Mouse (Mus musculus): ENCODE data around the gene Fgfr2.

Gene Fgfr2

DNA sequence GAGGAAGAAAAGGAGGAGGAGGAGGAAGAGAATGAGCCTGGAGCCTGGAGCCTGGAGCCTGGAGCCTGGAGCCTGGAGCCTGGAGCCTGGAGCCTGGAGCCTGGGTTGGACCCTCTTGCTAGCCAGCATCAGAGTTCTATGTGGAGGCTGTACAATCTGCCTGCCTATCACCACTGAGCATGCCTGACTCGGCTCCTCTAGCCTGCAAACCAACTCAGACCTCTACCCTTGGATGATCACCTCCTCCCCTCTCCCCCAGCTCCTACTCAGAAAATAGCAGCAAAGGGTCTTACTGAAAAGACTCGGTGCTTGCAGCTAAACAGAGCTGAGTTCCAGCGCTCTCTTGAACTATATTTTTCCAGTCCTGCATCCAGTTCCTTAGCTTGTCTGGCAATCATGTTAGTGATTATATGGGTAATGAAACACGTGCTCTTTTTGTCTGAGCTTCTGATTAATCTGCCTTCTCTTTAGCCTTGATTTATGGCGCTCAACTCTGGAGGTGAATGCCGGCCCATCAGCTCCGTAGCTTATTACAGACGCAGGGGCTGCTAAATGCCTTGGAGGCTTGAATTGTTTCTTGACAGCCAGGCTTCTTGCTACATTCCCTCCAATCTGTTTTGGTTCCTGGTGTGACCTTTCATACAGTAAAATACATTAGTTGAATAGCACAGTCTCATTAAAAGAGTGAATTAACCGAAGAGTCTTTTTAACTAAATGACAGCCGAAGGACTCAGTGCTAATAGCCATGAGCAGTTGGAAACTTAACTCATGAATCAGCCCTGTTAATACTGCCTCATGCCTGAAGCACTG, 1345.5 kb downstream of the Fgfr2 start:
- no peak for DNase-seq

DNA sequence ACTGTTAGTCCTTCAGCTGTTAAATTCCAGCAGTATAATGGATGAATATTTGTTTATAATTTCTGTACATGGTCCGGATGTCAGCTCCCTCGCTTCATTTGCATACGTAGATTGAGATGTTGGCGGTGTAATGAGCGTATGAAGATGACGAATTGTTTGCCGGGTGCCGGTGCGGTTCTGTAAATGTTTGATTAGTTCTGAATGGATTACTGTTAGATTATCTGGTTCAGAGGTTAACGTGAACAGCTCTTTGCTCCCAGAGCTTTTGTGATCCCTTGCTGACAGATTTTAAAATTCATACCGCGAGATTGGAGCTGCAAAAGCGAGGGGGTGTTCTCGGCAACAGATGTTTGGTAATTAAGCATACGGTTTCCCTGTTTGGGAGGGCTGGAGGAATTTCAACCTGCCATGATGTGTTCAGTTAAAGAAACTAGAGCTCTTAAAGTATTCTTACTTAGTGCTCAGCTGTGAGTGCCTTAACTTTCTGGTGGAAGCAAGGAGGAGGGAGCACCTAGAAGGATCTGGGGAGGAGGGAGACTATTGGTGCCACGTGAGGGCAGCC, 1346.9 kb downstream of the Fgfr2 start:
- DNase-seq: no peak

DNA sequence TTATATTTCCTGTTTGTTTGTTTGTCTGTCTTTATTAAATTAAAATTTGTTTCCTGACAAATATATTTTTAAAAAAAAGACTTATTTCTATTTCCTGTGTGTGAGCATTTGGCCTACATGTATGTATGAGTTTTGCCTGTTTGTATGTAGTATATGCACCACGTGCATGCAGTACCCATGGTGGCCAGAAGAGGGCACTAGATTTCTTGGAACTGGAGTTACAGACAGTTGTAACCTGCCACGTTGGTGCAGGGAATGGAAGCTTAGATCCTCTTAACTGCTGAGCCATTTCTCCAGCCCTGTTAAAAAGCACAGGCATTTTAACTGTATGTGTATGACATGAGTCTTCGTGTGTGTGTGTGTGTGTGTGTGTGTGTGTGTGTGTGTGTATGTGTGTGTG, 1365.2 kb downstream of the Fgfr2 start:
- no peak for DNase-seq

DNA sequence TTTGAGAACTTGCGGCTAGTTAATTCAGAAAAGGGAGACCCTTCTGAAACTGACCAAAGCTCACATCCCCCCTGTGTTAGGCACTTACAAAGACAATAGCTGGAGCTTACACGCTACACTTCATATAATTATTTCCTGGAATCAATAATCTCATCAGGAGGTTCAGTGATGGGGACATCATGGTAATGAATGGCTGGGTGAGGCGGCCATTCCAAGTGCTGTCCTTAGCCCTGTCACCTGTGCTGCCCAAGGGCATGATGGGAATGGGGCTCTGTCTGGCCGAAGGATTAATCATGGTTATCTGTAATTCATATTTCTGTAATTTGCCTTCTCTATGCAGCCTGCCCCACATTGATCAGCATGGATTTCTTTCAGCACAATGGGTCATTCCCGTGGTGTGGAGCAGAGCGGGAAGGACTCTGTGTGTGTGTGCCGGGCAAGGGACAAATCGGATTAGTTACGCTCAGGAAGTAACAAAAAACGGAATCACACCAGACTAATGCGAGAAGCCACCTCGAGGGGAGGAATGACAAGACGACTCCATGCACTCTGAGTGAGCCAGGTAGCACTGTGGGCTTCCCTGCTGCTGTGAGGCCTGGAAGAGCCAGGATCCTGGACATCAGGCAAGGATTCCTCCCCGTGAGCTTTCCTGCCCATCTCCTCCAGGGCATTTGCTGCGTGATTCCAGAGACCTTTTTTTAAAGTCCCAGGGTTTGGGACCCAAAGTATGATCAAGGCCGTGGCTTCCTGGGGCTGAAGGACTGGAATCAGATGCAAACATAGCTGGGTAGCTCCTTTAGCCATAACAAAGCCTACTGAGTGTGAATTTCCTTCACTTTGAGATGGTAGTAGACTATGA, 1375.8 kb downstream of the Fgfr2 start:
- peak in 1 of 2 experiments; percentile 13 for DNase-seq

DNA sequence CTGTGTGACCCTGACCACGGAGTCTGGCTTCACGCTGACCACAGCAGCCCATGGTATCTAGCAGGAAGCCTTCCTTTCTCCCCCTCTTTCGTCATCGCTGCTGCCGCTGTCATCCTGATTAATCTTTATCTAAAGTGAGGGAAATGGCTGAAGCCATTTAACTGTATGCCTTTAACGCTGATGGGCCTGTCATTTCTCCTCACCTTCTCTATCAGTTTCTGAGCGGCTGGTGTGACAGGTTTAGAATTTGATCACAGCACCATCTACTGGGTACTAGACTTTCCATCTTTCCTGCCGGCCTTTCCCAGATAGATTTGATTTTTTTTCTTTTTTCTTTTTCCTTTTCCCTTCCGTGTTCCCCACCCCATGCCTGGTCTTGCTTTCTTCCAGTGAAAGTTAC, 1376.4 kb downstream of the Fgfr2 start:
- peak; percentile 44 to 65 for DNase-seq

DNA sequence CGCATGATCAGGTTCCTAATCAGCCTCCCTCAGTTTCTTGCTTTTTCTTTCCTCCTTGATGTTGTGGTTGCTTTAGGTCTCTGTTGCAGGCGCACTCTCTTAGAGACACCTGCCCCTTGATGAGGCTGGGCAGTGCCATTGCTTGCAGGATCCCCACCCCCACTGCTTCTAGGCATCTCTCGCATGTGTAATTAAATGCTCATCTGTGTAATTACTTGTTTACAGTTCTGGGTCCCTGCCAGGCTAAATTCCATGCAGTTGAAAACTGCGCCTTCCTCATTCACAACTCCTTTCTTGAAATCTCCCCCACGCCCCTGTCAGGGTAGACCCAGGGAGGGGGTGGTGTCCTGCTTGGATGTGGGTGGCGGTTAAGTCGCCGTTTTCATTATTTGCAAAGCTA, 1380.0 kb downstream of the Fgfr2 start:
- DNase-seq: peak in 1 of 2 experiments; percentile 12

DNA sequence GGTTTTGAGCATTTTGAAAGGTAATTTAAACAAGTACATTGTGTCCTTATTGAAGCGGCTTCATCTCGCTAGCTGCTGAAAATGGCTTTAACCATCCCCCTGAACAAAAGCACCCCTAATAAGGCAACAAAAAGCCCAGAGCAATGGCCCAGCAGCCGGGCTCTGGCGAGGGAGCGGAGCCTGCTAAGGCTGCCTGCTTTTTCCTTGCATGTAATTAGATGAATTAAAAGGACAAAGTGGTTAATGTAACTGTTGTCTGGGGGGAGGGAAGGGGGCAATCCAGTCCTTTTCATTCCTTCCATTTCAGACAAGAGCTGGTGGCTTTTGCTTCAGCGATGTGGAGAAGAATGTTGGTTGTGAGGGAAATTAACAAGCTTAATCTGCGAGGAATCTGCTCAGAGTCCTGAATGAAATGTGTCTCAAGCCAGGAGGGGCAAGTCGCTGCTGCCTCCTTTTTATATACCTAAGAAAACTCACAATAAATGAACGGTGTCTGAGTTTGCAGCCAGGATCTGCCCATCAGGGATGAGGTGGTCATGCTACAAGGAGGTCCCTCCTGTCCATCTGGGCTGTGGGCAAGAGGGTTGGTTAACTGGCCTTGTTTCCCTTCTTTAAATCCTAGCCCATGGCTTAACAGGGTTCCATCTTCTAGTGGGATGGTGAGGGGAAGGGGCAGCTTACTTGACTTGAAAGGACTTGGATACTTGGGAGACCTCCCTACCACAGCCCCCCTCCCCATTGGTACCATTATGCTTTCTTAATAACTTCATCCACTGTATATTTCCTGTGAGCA, 1400.2 kb downstream of the Fgfr2 start:
- DNase-seq: no peak

DNA sequence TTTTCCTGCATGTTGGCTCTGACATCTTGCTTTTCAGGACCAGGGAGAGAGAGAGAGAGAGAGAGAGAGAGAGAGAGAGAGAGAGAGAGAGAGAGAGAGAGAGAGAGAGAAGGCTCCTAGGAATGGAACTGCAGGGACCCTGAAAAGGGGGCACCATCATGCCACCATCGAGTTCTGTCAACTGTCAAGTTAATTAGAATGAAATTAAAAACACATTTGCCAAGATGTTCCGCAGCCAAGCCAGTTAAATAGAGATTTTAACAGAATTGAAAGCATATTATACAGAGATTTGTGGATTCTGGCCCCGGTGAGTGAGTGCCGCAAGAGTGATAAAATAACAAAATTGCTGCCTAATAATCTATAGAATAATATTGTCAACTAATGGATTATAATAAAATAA, 1400.8 kb downstream of the Fgfr2 start:
- no peak for DNase-seq

DNA sequence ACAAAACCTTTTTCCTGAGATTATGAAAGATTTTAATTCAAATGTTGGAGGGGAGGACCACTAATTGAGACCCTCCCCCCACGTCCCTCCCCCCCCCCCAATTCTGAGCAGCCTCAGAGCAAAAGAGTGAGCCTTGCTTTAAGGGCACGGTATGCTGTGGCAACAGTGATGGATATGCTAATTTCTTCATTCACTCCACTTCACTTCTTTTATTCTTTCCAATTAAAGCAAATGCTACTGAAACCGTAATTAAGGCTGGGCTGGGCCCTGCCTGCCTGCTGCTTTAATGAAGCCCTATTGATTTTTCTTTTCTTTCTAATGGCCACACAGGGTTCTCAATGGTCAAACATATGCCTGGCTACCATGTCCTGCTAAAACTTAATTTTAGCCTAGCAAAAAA, 1404.9 kb downstream of the Fgfr2 start:
- DNase-seq: no peak

DNA sequence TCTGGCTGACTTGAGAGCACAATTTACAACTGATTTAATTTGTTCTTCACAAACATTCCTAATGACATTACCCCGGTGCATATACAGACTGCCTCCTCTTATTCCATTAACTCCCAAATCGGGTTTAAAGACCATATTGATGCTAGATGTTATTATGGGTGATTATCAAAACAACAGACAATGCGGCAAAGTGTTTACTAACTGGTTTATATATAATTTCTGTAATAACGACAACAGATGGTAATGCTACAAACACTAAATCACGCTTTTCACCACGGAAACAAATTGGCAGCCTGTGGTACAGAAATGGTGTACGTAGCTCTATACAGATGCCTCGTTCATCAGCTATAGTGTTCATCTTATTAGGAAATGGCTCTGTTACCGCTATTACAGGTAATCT, 1410.1 kb downstream of the Fgfr2 start:
- no peak for DNase-seq

DNA sequence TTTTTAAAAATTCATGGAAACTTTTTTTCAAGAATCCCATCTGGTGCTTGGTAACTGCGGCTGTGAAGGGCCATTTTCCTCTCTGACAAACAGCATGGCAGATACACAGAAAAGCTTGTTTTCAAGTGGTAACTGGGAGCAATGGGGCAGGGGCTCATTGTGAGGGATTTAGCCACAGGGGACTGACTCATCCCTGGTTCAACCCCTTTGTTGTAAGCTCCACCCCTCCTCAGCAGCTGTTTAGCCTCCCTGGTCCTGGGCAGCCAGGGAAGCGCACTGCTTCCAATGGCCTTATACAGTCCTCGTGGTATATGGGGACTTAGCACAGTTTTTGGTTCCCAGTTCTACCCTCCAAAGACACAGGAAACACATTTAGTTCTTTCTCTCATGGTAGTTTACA, 1426.3 kb downstream of the Fgfr2 start:
- no peak for DNase-seq

DNA sequence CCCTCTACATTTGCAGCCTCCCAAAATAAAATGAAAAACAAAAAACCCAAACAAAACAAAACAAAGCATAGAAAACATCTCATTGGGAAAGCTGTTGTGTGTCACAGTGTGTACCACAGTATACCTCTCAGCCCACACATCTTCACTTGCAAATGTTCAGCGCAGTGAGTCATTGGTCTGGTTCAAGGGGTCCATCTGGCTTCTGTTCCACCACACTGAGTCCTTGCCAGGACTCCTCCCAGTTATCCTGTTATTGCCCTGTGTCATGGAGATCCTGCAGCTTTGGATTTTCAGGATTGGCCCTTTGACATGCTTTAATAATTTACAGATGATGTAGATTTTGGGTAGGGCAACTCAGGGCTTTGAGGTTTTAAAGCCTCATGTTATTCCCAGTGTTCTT, 1435.8 kb downstream of the Fgfr2 start:
- peak; percentile 39 to 48 for DNase-seq

DNA sequence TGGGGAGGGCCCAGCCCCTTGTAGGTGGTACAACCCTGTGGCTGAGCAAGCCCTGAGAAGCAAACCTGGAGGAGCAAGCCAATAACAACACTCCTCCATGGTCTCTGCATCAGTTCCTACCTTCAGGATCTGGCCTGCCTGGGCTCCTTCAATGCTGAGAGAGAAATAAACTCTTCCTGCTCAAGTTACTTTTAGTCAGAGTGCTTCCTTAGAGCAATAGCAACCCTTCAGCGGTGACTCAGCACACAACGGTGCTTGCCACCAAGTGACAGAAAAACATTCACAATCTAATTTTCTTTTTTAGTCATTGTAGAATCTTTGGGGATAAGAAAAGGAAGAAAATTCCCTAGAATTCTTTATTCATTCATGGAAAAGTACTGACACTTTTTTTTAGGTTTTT, 1446.0 kb downstream of the Fgfr2 start:
- DNase-seq: no peak

DNA sequence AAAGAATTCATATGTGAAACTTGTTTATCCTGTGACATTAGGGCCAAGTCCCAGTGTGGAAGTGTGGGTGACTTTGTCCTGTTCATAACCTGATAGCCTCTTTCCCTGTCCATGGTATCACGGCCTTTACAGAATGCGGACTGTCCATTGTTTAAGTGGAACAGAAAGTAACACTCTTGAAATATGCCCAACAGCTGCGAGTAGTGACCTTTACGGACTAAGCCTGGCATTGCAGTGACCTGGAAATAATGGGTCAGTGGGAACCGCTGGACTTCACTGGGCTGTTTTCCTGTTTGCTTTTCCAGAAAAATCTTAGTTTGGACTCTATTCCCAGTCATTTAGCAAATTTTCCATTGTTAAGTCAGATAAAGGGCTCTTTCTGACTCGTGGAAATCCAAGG, 1452.6 kb downstream of the Fgfr2 start:
- no peak for DNase-seq

DNA sequence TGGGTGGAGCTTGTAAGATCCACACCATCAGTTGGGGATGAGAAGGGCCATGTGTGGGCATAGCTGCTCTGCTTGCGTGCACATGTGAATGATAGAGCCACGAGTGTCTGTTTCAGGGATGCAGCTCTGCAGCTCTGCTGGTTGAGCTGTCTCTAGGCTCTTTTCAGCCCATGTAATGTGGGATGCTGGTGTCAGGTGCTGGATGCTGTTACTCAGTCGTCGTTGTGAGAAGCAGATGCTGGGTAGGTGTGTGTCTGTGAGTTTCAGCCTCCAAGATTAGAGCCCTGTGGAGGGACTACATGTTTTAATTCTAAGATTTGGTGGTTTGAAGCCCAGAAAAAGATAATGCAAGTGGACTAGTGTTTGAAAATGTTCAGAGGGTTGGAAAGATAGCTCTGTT, 1453.8 kb downstream of the Fgfr2 start:
- DNase-seq: no peak

DNA sequence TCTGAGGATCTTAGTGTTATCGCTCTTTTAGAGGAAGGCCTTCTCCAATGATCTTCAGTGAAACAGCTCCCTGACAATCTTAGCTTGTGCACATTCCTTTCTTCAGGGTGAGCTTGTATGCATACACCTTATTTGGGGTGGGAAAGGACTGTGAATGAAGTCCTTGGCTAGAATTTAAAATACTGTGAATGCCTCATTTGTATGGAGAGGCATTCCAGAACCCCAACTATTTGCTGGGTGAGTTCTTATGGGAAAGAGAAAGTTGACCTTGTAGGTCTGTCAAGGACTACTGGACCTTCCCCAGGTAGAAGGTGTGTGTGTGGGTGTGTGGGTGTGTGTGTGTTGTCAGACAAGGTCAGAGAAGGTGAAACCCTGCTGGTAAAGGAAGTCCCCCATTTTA, 1462.4 kb downstream of the Fgfr2 start:
- DNase-seq: no peak

DNA sequence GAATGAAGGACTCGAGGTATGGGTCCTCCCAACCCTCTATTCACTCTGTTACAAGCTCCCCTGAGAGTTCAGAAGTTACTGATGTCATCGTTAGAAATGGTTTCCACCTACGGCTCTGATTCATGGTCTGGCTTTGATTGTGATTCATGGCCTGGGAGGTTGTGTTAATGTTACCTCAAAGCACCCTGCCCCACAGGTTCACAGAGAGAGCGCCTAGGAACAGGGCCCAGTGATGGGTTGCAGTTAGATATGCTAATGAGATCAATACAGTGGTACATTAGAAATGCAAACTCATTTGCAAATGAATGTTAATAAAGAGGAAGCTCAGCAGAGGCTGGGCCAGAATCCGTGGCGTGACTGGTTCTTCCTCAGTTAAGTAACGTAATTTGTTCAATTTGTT, 1467.1 kb downstream of the Fgfr2 start:
- no peak for DNase-seq

DNA sequence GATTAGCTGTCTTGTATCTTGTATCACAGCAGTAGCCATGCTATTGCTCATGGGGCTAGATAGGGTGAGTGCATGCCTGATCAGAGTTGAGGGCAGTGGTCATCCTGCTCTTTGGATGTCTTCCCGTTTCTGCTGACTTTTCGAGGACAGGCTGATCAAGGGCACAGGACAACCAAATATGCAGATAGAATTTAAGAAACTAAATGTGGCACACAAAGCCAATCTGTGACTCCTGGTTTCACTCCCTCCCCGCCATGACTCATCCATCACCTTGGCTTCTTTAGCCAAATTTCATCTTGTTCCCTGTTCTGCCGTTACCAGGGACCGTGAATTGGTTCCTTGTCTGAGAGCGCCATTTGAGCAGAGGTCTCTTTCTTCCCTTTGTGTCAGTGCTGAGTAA, 1469.7 kb downstream of the Fgfr2 start:
- DNase-seq: no peak

DNA sequence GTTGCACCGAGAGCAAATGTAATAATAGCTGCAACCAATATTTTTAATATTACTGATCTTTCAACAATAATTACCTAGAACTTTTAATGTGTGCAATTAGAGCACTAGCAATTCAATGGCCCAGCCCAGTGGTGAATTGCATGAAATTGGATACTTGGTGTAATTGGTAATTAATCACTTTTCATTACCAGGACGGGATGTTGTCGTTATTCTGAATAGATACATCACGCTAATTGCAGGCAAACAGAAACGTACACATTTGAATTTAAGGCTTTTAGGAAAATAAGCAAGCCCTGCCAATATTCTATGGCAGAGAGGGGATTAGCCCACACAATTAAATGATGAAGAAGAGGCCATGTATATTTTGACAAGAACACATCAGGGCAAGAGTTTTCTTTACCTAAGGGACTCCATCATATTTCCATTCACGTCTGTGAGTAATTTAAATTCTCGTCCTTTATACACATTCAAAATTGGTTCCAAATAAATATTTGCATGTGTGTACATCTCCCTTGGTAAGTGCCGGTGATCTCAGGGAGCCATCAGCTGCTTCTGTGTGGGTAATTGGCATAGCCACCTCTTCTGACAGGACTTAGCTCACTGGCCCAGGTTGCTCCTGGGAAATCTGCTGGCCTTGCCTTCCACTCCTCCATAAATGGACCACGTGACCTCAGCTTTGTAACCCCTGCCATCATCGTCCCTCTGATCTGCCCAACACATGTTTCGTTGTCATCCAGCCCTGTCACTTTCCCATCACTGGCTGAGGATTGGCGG, 1471.0 kb downstream of the Fgfr2 start:
- no peak for DNase-seq

DNA sequence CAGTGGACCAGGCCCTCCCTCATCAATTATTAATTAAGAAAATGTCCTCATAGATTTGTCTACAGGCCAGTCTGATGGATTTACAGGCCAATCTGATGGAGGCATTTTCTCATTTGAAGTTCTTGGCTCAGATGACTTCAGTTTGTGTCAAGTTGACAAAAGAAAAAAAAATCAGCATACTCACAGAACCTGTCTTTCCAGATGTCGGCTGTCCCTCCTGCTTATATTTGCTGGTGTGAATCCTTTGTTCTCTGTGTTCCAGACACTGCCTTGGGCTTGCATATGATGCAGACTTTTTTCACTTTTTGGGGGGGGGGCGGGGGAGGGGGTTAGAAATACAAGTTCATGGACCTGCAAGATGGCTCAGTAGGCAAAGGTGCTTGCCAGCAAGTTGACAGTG, 1472.9 kb downstream of the Fgfr2 start:
- DNase-seq: no peak

DNA sequence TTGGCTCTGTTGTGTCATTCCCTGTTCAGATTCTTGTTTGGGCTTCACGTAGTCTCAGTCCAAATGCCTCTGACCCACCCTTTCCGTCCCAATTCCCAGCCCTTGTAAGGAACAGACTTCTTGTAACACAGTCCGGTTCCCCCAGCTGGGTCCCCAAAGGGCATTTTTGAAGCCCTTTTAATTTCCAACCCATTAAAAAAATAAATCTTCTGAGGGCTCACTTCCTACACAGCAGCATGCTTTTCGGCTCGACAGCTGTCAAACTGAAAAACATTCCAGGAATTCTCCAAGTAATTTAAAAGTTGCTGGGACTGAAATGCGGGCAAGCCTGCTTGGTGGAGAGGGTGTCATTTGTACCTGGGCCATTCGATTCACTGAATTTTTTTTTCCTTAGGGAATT, 1474.9 kb downstream of the Fgfr2 start:
- no peak for DNase-seq

DNA sequence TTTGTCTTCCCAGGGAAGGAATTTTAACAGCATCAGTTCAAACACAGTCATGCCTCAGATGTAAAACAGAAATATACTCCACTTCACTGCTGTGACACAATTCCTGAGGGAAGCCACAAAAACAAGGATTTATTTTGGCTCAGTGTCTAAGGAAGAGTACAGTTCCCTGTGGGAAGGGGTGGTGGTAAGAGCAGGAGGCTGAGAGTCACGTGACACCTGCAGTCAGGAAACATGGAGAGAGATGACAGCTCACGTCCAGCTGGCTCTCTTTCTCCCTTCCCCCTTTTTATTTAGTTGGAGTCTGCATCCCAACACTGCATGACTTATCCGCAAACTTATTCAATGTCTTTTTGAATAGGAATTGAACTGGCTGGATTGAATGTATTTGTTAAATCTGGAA, 1475.6 kb downstream of the Fgfr2 start:
- no peak for DNase-seq
